Mouse (Mus musculus) CH12.LX (cell line): ENCODE data around the gene Pfkfb3. TPM values are rescaled to one million over a fixed set of nuclear protein-coding genes. Genes with fewer than 3 reads are reported as not detected.

Source experiments
- DNase-seq: peaks from one replicate; pipeline ENCODE4 v3.0.0-alpha.2; 2013; ENCODE audit errors: extremely low read depth
- H3K27ac ChIP-seq: 2 replicates; pipeline ENCODE4 v1.5.1; 2012; ENCODE audit warnings: low read depth, mild to moderate bottlenecking, control low read depth, moderate library complexity; ENCODE audit not compliant: insufficient read depth
- H3K27me3 ChIP-seq: replicated peaks from 2 replicates; pipeline ENCODE3; 2012; ENCODE audit warnings: inconsistent platforms
- H3K36me3 ChIP-seq, 2 experiments: replicated peaks in 1 of 2; 2 replicates each; pipeline versions ENCODE3 to v1.6.1; 2012; ENCODE audit warnings: inconsistent platforms in 1 of 2, low read length in 1 of 2, mild to moderate bottlenecking in 1 of 2, mixed read lengths in 1 of 2, moderate library complexity in 1 of 2; ENCODE audit not compliant: control insufficient read depth in 1 of 2, insufficient read depth in 1 of 2
- H3K4me1 ChIP-seq, 2 experiments: 2 replicates each; pipeline ENCODE4 v1.6.1; 2012; ENCODE audit warnings: inconsistent platforms in 1 of 2, moderate library complexity in 1 of 2; ENCODE audit not compliant: insufficient read depth in 2 of 2, control insufficient read depth in 1 of 2
- H3K4me2 ChIP-seq: 2 replicates; pipeline ENCODE4 v1.6.1; 2012; ENCODE audit warnings: low read depth, mild to moderate bottlenecking, control low read depth; ENCODE audit not compliant: poor library complexity, insufficient read depth, severe bottlenecking
- H3K4me3 ChIP-seq, 3 experiments: fragments of 150-350 bp in 1 of 3; sonication (generic) in 1 of 3; replicated peaks in 1 of 3; 2 replicates each; pipeline versions ENCODE3 to v1.5.1; 2011 to 2012; ENCODE audit warnings: low read depth in 2 of 3, low read length in 2 of 3, mild to moderate bottlenecking in 2 of 3, moderate library complexity in 2 of 3, control low read depth in 1 of 3, improper control_type of control experiment in 1 of 3, inconsistent platforms in 1 of 3, mixed read lengths in 1 of 3; ENCODE audit not compliant: poor library complexity in 1 of 3
- H3K79me2 ChIP-seq: replicated peaks from 2 replicates; pipeline ENCODE4 v1.6.1; 2012; ENCODE audit warnings: mild to moderate bottlenecking, moderate library complexity; ENCODE audit not compliant: control insufficient read depth, poor library complexity, insufficient read depth, severe bottlenecking; ENCODE audit errors: extremely low read depth
- H3K9ac ChIP-seq: 2 replicates; pipeline ENCODE4 v1.6.1; 2012; ENCODE audit warnings: low read depth, mild to moderate bottlenecking, control low read depth, moderate library complexity; ENCODE audit not compliant: insufficient read depth
- H3K9me3 ChIP-seq: replicated peaks from 2 replicates; pipeline ENCODE3; 2012; ENCODE audit warnings: low read length, inconsistent platforms, mixed read lengths
- BHLHE40 ChIP-seq: IDR thresholded peaks from 2 replicates; pipeline ENCODE4 v1.6.1; 2011; ENCODE audit warnings: mild to moderate bottlenecking, low read depth, low read length, improper control_type of control experiment
- CHD1 ChIP-seq: IDR thresholded peaks from 2 replicates; pipeline ENCODE4 v1.6.1; 2012; ENCODE audit warnings: low read depth, low read length, improper control_type of control experiment, inconsistent platforms
- CTCF ChIP-seq, 2 experiments: IDR thresholded peaks in 1 of 2; conservative IDR thresholded peaks in 1 of 2; 2 replicates each; pipeline ENCODE4 v1.5.1; 2011 to 2012; ENCODE audit warnings: low read depth in 2 of 2, low read length in 2 of 2, improper control_type of control experiment in 1 of 2, inconsistent platforms in 1 of 2, mild to moderate bottlenecking in 1 of 2, moderate library complexity in 1 of 2
- E2F4 ChIP-seq: IDR thresholded peaks from 2 replicates; pipeline ENCODE4 v1.6.1; 2011; ENCODE audit warnings: low read depth, low read length, improper control_type of control experiment; ENCODE audit not compliant: insufficient replicate concordance
- ELF1 ChIP-seq: IDR thresholded peaks from 2 replicates; pipeline ENCODE4 v1.6.1; 2014; ENCODE audit warnings: low read depth, mild to moderate bottlenecking, inconsistent platforms, low read length, improper control_type of control experiment
- EP300 ChIP-seq: IDR thresholded peaks from 2 replicates; pipeline ENCODE4 v1.6.1; 2011; ENCODE audit warnings: low read length, improper control_type of control experiment
- ETS1 ChIP-seq: conservative IDR thresholded peaks from 2 replicates; pipeline ENCODE4 v1.6.1; 2012; ENCODE audit warnings: low read depth, mild to moderate bottlenecking, inconsistent platforms, low read length, improper control_type of control experiment, moderate library complexity
- GABPA ChIP-seq: IDR thresholded peaks from 2 replicates; pipeline ENCODE4 v1.6.1; 2012; ENCODE audit warnings: low read depth, low read length, improper control_type of control experiment, inconsistent platforms; ENCODE audit not compliant: insufficient replicate concordance
- JUND ChIP-seq: conservative IDR thresholded peaks from 2 replicates; pipeline ENCODE4 v1.6.1; 2011; ENCODE audit warnings: low read depth, low read length, improper control_type of control experiment
- MAFK ChIP-seq: IDR thresholded peaks from 2 replicates; pipeline ENCODE4 v1.6.1; 2011; ENCODE audit warnings: low read length, improper control_type of control experiment; ENCODE audit not compliant: insufficient replicate concordance
- MAZ ChIP-seq: IDR thresholded peaks from 2 replicates; pipeline ENCODE4 v1.6.1; 2012; ENCODE audit warnings: low read depth, mild to moderate bottlenecking, inconsistent platforms, low read length, improper control_type of control experiment, moderate library complexity
- MEF2A ChIP-seq: IDR thresholded peaks from 2 replicates; pipeline ENCODE4 v1.6.1; 2014; ENCODE audit warnings: low read depth, mild to moderate bottlenecking, inconsistent platforms, low read length, improper control_type of control experiment, borderline replicate concordance
- PAX5 ChIP-seq: IDR thresholded peaks from 2 replicates; pipeline ENCODE4 v1.6.1; 2012; ENCODE audit warnings: low read length, inconsistent platforms, mixed read lengths
- POLR2A ChIP-seq: IDR thresholded peaks from 2 replicates; pipeline ENCODE4 v1.6.1; 2011; ENCODE audit warnings: low read depth, mild to moderate bottlenecking, improper control_type of control experiment, low read length
- SIN3A ChIP-seq: IDR thresholded peaks from 2 replicates; pipeline ENCODE4 v1.6.1; 2012; ENCODE audit warnings: low read length, improper control_type of control experiment, inconsistent platforms
- UBTF ChIP-seq: IDR thresholded peaks from 2 replicates; pipeline ENCODE4 v1.6.1; 2012; ENCODE audit warnings: low read depth, mild to moderate bottlenecking, inconsistent platforms, low read length, improper control_type of control experiment, moderate library complexity
- ZC3H11A ChIP-seq: IDR thresholded peaks from 2 replicates; pipeline ENCODE4 v1.6.1; 2012; ENCODE audit warnings: low read depth, mild to moderate bottlenecking, inconsistent platforms, low read length, improper control_type of control experiment
- ZKSCAN1 ChIP-seq: IDR thresholded peaks from 2 replicates; pipeline ENCODE4 v1.6.1; 2012; ENCODE audit warnings: low read depth, inconsistent platforms, low read length, improper control_type of control experiment, borderline replicate concordance
- dilution Hi-C: fragments of 300-500 bp; cut with MboI; formaldehyde crosslinking; loops from 2 replicates; pipeline ENCODE4 v1.14.3; 2020; ENCODE audit warnings: low sequenced_read_pairs; ENCODE audit not compliant: extremely low pct_unique_long_range_greater_than_20kb, extremely low pct_ligation_motif_present
- in situ Hi-C: fragments of 300-500 bp; cut with MboI; formaldehyde crosslinking; loops from 3 replicates; pipeline ENCODE4 v1.14.3; 2019; ENCODE audit warnings: low sequenced_read_pairs, low pct_ligation_motif_present, low pct_unique_long_range_greater_than_20kb, mixed read lengths
- polyA plus RNA-seq: library from polyadenylated mRNA; unstranded; fragments of >175 nt; gene quantifications from 2 replicates; pipeline ENCODE4 v1.2.1, GENCODE M21; 2012; ENCODE audit warnings: low read depth; ENCODE audit not compliant: insufficient read length
- total RNA-seq, 2 experiments: library from RNA; depleted of rRNA; stranded (reverse); fragments of 300-350 nt in 1 of 2; fragments of >200 nt in 1 of 2; gene quantifications; 2 replicates each; pipeline ENCODE4 v1.2.3; 2012 to 2014

Gene Pfkfb3
- total and polyA plus RNA-seq, 3 experiments = 6.5 to 17.2 (median 6.7) TPM

DNA sequence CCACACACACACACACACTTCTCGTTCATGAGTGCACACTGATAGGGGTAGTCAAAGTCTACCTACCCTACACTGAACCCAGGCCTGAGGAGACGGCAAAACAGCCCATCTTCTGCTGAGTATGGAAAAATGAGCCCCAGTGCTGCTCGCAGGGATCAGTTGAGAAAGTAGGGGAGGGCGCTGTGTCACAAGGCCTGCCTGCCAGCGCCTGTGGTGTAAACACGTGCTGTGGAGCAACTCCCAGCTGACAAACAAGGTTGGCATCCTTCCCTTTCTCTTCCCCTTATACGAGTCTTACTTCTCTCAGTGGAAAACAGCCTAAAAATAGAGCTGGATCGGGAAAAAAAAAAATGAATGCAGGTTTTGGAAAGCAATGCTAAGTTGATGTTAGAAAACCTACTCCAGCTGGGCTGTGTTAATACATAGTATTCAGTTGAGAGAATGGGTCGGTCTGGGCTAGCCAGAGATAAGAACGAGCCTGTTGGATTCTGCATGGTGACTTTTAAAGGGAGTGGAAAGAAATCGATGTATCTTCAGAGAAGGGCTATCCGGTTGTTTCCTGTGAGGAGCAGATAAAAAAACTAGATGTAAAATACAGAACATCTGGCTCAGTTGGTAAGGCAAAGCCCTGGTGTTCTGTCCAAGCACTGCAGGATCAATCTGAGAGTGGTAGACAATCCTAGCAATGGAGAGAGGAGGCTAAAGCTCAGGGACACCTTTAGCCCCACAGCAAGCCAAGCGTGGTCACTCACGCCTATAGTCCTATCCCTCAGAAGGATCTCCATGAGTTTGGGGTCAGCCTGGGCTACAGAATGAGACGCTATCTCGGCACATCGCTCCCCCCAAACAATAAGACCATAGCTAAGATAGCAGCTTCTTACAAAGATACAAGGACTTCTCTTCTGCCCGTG lies 40.6 kb downstream of the Pfkfb3 start:
- Histone ChIP-seq H3K4me1 (peaks cover 0 to 6% of the 10 kb centered on the region in 2 experiments; a peak in 1 of 4 replicates), H3K27me3 (no peaks in the 10 kb centered on the region), H3K4me3 (no peak overlapping the region), H3K9me3 (no peaks in the 10 kb centered on the region), H3K36me3 (peaks cover 0 to 29% of the 10 kb centered on the region in 2 experiments), H3K4me2 (no peak overlapping the region), H3K27ac (no peak overlapping the region), H3K9ac (no peak overlapping the region), H3K79me2 (no peaks in the 10 kb centered on the region)
- DNase-seq = no peak
- in situ Hi-C loops (no loop called here), dilution Hi-C loops (no loop called here)
- no peak for TF ChIP-seq UBTF
- no peak for TF ChIP-seq ZKSCAN1
- TF ChIP-seq E2F4 = no peak
- TF ChIP-seq ELF1 = no peak
- TF ChIP-seq GABPA = no peak
- no peak for TF ChIP-seq POLR2A
- TF ChIP-seq CHD1 = no peak
- no peak for TF ChIP-seq BHLHE40
- TF ChIP-seq CTCF (conservative IDR thresholded peaks at IDR 0.05 in 1 of 2, IDR thresholded peaks at IDR 0.05 in 1 of 2; ENCODE audit: low read depth in 2 of 2, low read length in 2 of 2) = no peak
- TF ChIP-seq PAX5 = no peak
- TF ChIP-seq MAZ = no peak
- no peak for TF ChIP-seq MEF2A
- TF ChIP-seq SIN3A = no peak
- no peak for TF ChIP-seq JUND

DNA sequence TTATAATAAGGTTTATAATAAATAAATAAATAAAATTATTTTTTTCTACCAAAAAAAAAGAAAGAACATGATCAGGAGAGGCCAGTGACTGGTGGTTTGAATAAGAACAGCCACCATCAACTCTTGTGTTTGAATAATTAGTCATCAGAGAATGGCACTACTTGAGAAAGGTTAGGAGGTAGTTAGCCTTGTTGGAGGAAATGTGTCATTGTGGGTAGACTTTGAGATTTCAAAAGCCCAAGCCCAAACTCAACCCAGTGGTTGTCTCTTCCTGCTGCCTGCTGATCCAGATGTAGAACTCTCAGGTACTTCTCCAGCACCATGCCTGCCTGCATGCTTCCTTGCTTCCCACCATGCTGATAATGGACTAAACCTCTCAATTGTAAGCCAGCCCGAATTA lies 41.8 kb downstream of the Pfkfb3 start:
- peaks cover 0 to 25% of the 10 kb centered on the region in 2 experiments for H3K36me3 ChIP-seq
- no peak overlapping the region for H3K27ac ChIP-seq
- H3K79me2 ChIP-seq = no peaks in the 10 kb centered on the region
- no peak overlapping the region for H3K4me3 ChIP-seq
- TF ChIP-seq MAFK = no peak
- TF ChIP-seq BHLHE40 = no peak
- TF ChIP-seq ETS1 = no peak
- no peak for TF ChIP-seq ZC3H11A
- TF ChIP-seq UBTF = no peak
- TF ChIP-seq EP300 = no peak
- no peak overlapping the region for H3K4me2 ChIP-seq
- no peak overlapping the region for H3K9ac ChIP-seq
- H3K9me3 ChIP-seq = no peaks in the 10 kb centered on the region
- no peaks in the 10 kb centered on the region for H3K27me3 ChIP-seq
- DNase-seq = no peak
- H3K4me1 ChIP-seq = peaks cover 0 to 6% of the 10 kb centered on the region in 2 experiments; a peak in 1 of 4 replicates
- dilution Hi-C loops (no loop called here), in situ Hi-C loops (no loop called here)
